Mouse (Mus musculus) ES-E14 (cell line): ENCODE data around the gene Pdlim7.

Experiments
- CHD2 ChIP-seq: IDR thresholded peaks from 2 replicates; pipeline ENCODE4 v1.6.1; 2014; ENCODE audit warnings: mild to moderate bottlenecking, low read depth, low read length, inconsistent platforms
- HCFC1 ChIP-seq: IDR thresholded peaks from 2 replicates; pipeline ENCODE4 v1.6.1; 2012; ENCODE audit warnings: low read length, inconsistent platforms, borderline replicate concordance; ENCODE audit not compliant: insufficient read depth
- MAFK ChIP-seq: IDR thresholded peaks from 2 replicates; pipeline ENCODE4 v1.6.1; 2014; ENCODE audit warnings: mild to moderate bottlenecking, low read depth, low read length, inconsistent platforms; ENCODE audit not compliant: insufficient read depth
- ZC3H11A ChIP-seq: IDR thresholded peaks from 2 replicates; pipeline ENCODE4 v1.6.1; 2012; ENCODE audit warnings: low read depth, mild to moderate bottlenecking, inconsistent platforms, low read length, borderline replicate concordance
- ZNF384 ChIP-seq: IDR thresholded peaks from 2 replicates; pipeline ENCODE4 v1.6.1; 2012; ENCODE audit warnings: low read depth, low read length, inconsistent platforms

DNA sequence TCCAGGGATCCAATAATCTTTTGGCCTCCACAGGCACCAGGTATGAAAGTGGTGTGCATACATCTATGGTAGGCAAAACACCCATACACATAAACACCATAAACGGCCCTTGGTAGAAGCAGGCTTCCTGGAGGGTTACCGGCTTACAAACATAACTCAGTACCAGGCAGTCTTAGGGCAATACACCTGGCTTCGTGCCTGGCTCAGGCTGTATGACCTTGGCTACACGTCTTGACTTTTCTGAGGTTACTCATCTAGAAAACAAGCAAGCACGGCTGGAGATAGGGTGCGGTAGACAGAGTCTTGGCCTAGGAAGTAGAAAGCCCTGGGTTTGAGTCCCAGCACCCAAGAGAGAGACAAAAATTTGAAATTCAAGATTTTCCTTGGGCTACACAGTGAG, 16.8 kb downstream of the Pdlim7 start:
- TF ChIP-seq MAFK (no peak), HCFC1 (no peak), ZNF384 (no peak), CHD2 (no peak), ZC3H11A (no peak)
